Mouse (Mus musculus): ENCODE measurements around the gene Rsph3b. TPM values are rescaled to one million over a fixed set of nuclear protein-coding genes. Genes with fewer than 3 reads are reported as not detected.
A peak's percentile ranks its signal among the peaks of the same experiment; 100 is the strongest.
"Not testable (repeated sequence)": the region's sequence is repeated elsewhere in the genome, so short reads cannot be mapped to it uniquely, and the experiment has no call there.

Gene Rsph3b
- polyA plus RNA-seq, 1 experiment from 2014 or later: 45.4 TPM

- 94% methylated on average over 6 of the region's 7 CpGs for WGBS
- not testable (repeated sequence) for H3K4me1 ChIP-seq (ENCODE audit: control insufficient read depth, insufficient read depth, low read length); H3K4me3 ChIP-seq (ENCODE audit: low read depth, low read length); H3K4me2 ChIP-seq (replicated peaks; ENCODE audit: low read depth, low read length); H3K9ac ChIP-seq (replicated peaks; ENCODE audit: low read depth, low read length); H3K27me3 ChIP-seq (ENCODE audit: control insufficient read depth, insufficient read depth, low read length); H3K27ac ChIP-seq (ENCODE audit: low read length); H3K36me3 ChIP-seq (ENCODE audit: control insufficient read depth, insufficient read depth, low read length); H3K9me3 ChIP-seq (ENCODE audit: control insufficient read depth, low read depth, low read length); ATAC-seq (ENCODE audit: insufficient number of reproducible peaks, insufficient read depth, low FRiP score, low read depth)
These were observed 16.9 kb downstream of the Rsph3b start for GRCm38 (mm10) chr17:6931625-6932024.

DNA sequence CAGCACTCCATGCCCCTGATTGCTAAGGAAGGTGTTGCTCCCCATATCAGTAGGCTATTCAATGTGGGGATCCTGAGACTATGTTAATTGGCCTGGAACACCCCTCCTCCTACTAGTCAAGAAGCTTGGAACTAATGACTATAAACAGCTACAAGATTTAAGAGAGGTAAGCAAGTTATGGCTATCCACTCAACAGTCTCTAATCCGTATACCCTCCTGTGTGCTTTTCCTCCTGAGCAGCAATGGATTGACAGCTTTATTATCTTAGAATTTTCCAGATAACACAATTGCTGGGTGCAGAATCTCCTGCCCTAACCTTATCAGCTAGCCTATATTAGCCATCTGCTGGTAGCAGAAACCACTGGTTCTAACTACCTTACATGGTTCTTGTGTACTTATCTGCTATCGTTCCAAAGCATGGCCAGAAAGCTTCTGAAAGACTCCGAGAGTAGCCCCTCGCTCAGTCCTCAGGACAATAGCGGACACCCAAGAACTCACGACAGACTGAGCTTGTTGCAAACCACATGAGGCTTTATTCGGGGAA, 28.1 kb downstream of the Rsph3b start:
- not testable (repeated sequence) for H3K4me3 ChIP-seq (ENCODE audit: low read depth, low read length); H3K9ac ChIP-seq (replicated peaks; ENCODE audit: low read depth, low read length); H3K4me1 ChIP-seq (ENCODE audit: control insufficient read depth, insufficient read depth, low read length); H3K4me2 ChIP-seq (replicated peaks; ENCODE audit: low read depth, low read length); H3K27ac ChIP-seq (ENCODE audit: low read length); ATAC-seq (ENCODE audit: insufficient number of reproducible peaks, insufficient read depth, low FRiP score, low read depth); H3K27me3 ChIP-seq (ENCODE audit: control insufficient read depth, insufficient read depth, low read length); H3K9me3 ChIP-seq (ENCODE audit: control insufficient read depth, low read depth, low read length); H3K36me3 ChIP-seq (ENCODE audit: control insufficient read depth, insufficient read depth, low read length)
- WGBS: 93% methylated on average over 7 of the region's 7 CpGs

DNA sequence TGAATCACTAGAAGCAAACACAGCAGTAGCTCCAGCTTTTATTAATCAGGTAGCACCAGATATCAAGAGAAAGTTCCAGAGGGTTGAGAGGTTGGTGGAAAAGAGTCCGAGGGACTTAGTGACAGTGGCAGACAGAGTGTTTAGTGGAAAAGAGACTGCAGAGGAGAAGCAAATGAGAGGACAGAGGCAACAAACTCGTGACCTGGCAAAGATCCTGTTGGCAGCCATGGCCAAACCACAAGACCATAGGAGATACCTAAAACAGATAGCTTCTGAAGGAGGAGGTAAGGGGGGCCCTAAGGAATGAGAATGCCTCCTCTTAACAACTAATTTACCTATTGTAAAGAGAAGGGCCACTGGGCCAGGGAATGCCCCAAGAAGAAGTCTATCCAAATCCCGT, 29.1 kb downstream of the Rsph3b start:
- H3K4me1 ChIP-seq (ENCODE audit: control insufficient read depth, insufficient read depth, low read length); H3K27me3 ChIP-seq (ENCODE audit: control insufficient read depth, insufficient read depth, low read length); H3K4me2 ChIP-seq (replicated peaks; ENCODE audit: low read depth, low read length); ATAC-seq (ENCODE audit: insufficient number of reproducible peaks, insufficient read depth, low FRiP score, low read depth); H3K27ac ChIP-seq (ENCODE audit: low read length); H3K36me3 ChIP-seq (ENCODE audit: control insufficient read depth, insufficient read depth, low read length); H3K9ac ChIP-seq (replicated peaks; ENCODE audit: low read depth, low read length); H3K4me3 ChIP-seq (ENCODE audit: low read depth, low read length); H3K9me3 ChIP-seq (ENCODE audit: control insufficient read depth, low read depth, low read length): not testable (repeated sequence)
- WGBS: 85% methylated on average over 3 of the region's 3 CpGs

DNA sequence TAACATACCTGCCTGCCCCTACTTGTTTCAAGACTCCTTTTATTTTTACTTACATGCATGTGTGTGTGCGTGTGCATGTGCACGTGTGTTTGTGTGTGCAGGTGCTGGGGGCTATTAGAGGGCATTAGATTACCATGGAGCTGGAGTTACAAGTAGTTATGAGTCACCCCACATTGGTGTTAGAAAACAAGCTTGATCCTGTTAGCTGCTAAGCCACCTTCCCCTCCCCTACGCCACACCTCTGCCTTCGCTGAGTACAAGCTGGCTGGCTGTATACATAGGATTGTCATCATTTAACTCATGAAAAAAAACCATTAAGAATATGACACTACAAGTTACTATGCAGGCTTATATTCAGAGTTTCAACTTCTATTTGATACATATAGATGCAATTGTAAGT, 33.2 kb downstream of the Rsph3b start:
- not testable (repeated sequence) for H3K27ac ChIP-seq (ENCODE audit: low read length); ATAC-seq (ENCODE audit: insufficient number of reproducible peaks, insufficient read depth, low FRiP score, low read depth); H3K36me3 ChIP-seq (ENCODE audit: control insufficient read depth, insufficient read depth, low read length); H3K27me3 ChIP-seq (ENCODE audit: control insufficient read depth, insufficient read depth, low read length); H3K9ac ChIP-seq (replicated peaks; ENCODE audit: low read depth, low read length); H3K4me3 ChIP-seq (ENCODE audit: low read depth, low read length); H3K9me3 ChIP-seq (ENCODE audit: control insufficient read depth, low read depth, low read length); H3K4me2 ChIP-seq (replicated peaks; ENCODE audit: low read depth, low read length); H3K4me1 ChIP-seq (ENCODE audit: control insufficient read depth, insufficient read depth, low read length)
- WGBS: 86% methylated on average over 2 of the region's 4 CpGs

DNA sequence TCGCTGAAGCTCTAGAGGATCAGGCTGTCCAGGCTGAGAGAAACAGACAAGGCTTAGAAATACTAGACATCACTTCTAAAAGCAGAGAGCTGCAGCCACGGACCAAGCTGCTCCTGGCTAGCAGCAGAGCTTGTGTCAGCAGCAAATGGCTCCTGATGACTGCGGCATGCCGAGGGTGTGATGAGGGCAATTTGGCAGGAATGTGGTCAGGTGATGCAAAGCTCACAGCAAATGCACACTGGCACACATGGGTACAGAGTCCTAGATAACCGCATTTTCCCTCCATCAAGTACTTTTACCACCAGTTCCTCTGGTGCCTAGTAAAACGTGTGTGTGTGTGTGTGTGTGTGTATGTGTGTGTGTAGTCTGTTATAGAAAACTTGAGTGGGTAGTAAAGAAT, 34.4 kb downstream of the Rsph3b start:
- not testable (repeated sequence) for H3K9me3 ChIP-seq (ENCODE audit: control insufficient read depth, low read depth, low read length); H3K4me1 ChIP-seq (ENCODE audit: control insufficient read depth, insufficient read depth, low read length); ATAC-seq (ENCODE audit: insufficient number of reproducible peaks, insufficient read depth, low FRiP score, low read depth); H3K4me3 ChIP-seq (ENCODE audit: low read depth, low read length); H3K36me3 ChIP-seq (ENCODE audit: control insufficient read depth, insufficient read depth, low read length); H3K4me2 ChIP-seq (replicated peaks; ENCODE audit: low read depth, low read length); H3K27me3 ChIP-seq (ENCODE audit: control insufficient read depth, insufficient read depth, low read length); H3K27ac ChIP-seq (ENCODE audit: low read length); H3K9ac ChIP-seq (replicated peaks; ENCODE audit: low read depth, low read length)
- 79% methylated on average over 1 of the region's 6 CpGs for WGBS

- H3K9me3 ChIP-seq (ENCODE audit: control insufficient read depth, low read depth, low read length); ATAC-seq (ENCODE audit: insufficient number of reproducible peaks, insufficient read depth, low FRiP score, low read depth); H3K9ac ChIP-seq (replicated peaks; ENCODE audit: low read depth, low read length); H3K27ac ChIP-seq (ENCODE audit: low read length); H3K4me2 ChIP-seq (replicated peaks; ENCODE audit: low read depth, low read length); H3K4me1 ChIP-seq (ENCODE audit: control insufficient read depth, insufficient read depth, low read length); H3K27me3 ChIP-seq (ENCODE audit: control insufficient read depth, insufficient read depth, low read length); H3K36me3 ChIP-seq (ENCODE audit: control insufficient read depth, insufficient read depth, low read length); H3K4me3 ChIP-seq (ENCODE audit: low read depth, low read length): not testable (repeated sequence)
- WGBS: 83% methylated on average over 1 of the region's 2 CpGs
These were observed 48.1 kb downstream of the Rsph3b start for GRCm38 (mm10) chr17:6900361-6900760.

GRCm38 (mm10) chr17:6897996-6898562, 50.4 kb downstream of the Rsph3b start:
- not testable (repeated sequence) for H3K4me3 ChIP-seq (ENCODE audit: low read depth, low read length); H3K27me3 ChIP-seq (ENCODE audit: control insufficient read depth, insufficient read depth, low read length); H3K4me1 ChIP-seq (ENCODE audit: control insufficient read depth, insufficient read depth, low read length); H3K27ac ChIP-seq (ENCODE audit: low read length); H3K9me3 ChIP-seq (ENCODE audit: control insufficient read depth, low read depth, low read length); H3K9ac ChIP-seq (replicated peaks; ENCODE audit: low read depth, low read length); H3K4me2 ChIP-seq (replicated peaks; ENCODE audit: low read depth, low read length); H3K36me3 ChIP-seq (ENCODE audit: control insufficient read depth, insufficient read depth, low read length)
- ATAC-seq (ENCODE audit: insufficient number of reproducible peaks, insufficient read depth, low FRiP score, low read depth): 0 out of 2 replicates have a peak, but pooled peaks have one; percentile 42
- WGBS: 44% methylated on average over 7 of the region's 7 CpGs

- H3K9ac ChIP-seq (replicated peaks; ENCODE audit: low read depth, low read length): no peak overlapping the region
- WGBS: 79% methylated on average over 4 of the region's 4 CpGs
- no peaks in the 10 kb centered on the region for H3K36me3 ChIP-seq (ENCODE audit: control insufficient read depth, insufficient read depth, low read length)
- no peaks in the 10 kb centered on the region for H3K9me3 ChIP-seq (ENCODE audit: control insufficient read depth, low read depth, low read length)
- H3K27ac ChIP-seq (ENCODE audit: low read length): no peak overlapping the region
- no peak overlapping the region for H3K4me3 ChIP-seq (ENCODE audit: low read depth, low read length)
- no peaks in the 10 kb centered on the region for H3K4me1 ChIP-seq (ENCODE audit: control insufficient read depth, insufficient read depth, low read length)
- H3K27me3 ChIP-seq (ENCODE audit: control insufficient read depth, insufficient read depth, low read length): no peaks in the 10 kb centered on the region
- ATAC-seq (ENCODE audit: insufficient number of reproducible peaks, insufficient read depth, low FRiP score, low read depth): no peak
- H3K4me2 ChIP-seq (replicated peaks; ENCODE audit: low read depth, low read length): no peak overlapping the region
These were observed 51.7 kb downstream of the Rsph3b start for GRCm38 (mm10) chr17:6896756-6897155.

DNA sequence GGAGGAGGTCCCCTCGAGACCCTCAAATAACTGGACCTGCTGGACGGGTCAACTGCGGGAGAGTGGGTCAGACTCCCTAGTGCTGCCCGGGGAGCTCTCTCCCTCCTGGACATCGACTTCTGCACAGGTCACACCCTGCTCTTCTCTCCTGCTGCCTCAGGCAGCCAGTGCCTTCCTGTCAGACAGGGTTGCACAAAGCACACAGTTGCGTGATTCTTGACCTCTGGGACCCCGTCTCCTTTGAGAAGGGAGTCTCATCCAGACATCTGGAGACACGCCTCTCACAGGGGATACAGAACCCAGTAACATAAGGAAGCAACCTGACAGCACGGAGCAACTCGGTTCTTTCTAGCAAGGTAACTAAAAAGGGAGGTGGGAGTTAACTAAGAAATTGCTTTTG, 55.1 kb downstream of the Rsph3b start:
- no peak overlapping the region for H3K4me2 ChIP-seq (replicated peaks; ENCODE audit: low read depth, low read length)
- H3K36me3 ChIP-seq (ENCODE audit: control insufficient read depth, insufficient read depth, low read length): no peaks in the 10 kb centered on the region
- H3K9ac ChIP-seq (replicated peaks; ENCODE audit: low read depth, low read length): no peak overlapping the region
- WGBS: 76% methylated on average over 10 of the region's 10 CpGs
- H3K27ac ChIP-seq (ENCODE audit: low read length): no peak overlapping the region
- H3K4me3 ChIP-seq (ENCODE audit: low read depth, low read length): no peak overlapping the region
- no peaks in the 10 kb centered on the region for H3K27me3 ChIP-seq (ENCODE audit: control insufficient read depth, insufficient read depth, low read length)
- no peaks in the 10 kb centered on the region for H3K9me3 ChIP-seq (ENCODE audit: control insufficient read depth, low read depth, low read length)
- no peaks in the 10 kb centered on the region for H3K4me1 ChIP-seq (ENCODE audit: control insufficient read depth, insufficient read depth, low read length)
- no peak for ATAC-seq (ENCODE audit: insufficient number of reproducible peaks, insufficient read depth, low FRiP score, low read depth)
